Comparison of ENCODE assay signal across 17 mouse cellular contexts in the genomic region with DNA sequence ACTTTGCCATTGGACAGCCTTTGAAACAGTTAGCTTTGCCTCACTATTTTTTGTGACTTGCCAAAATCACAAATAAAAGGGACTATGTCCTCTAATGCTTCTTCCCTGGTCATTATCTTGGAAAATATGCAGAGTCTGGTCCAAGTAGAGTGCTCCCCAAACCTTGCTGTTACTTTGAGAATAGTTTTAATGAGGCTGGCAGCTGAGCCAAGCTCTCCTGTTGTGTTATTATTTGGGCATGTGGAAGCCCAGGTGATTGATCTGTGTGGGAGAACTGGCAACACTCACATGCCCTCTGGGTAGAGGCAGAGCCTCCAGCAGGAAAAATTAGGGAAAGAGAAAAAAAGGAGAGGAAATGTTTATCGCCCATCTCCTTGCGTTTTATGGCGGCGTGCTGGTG.
DNase-seq lines count a peak whose midpoint lies in the region; ATAC-seq and TF ChIP-seq lines count a peak whose summit lies in the region.
"Had no signal": no experiment of that assay in that cellular context is flagged by ENCODE, and none has a peak within 500 bp of the region (broad histone marks: within the 10 kb centered on the region; RNA-seq: fewer than 3 reads in every experiment).

No protein-coding gene starts in this region.

- no peak for TF ChIP-seq CTCF in hindbrain, postnatal 0 days (IDR thresholded peaks at IDR 0.05; ENCODE audit: low read depth)

- peak; percentile 51; the same call in 1 of the 2 replicates for ATAC-seq in hindbrain, postnatal 0 days
- no peak for ATAC-seq in hindbrain, embryonic 13.5 days (ENCODE audit: low FRiP score)
- ATAC-seq: intestine, embryonic 16.5 days had no signal

- no peaks in the 10 kb centered on the region for H3K27me3 ChIP-seq in hindbrain, postnatal 0 days (ENCODE audit: insufficient read depth, low read length)
- H3K27me3 ChIP-seq in hindbrain, embryonic 13.5 days: no peaks in the 10 kb centered on the region
- H3K27me3 ChIP-seq: embryonic facial prominence, embryonic 13.5 days had no signal

- H3K4me1 ChIP-seq in hindbrain, postnatal 0 days (ENCODE audit: insufficient read depth, low read length): peaks cover 19% of the 10 kb centered on the region
- H3K4me1 ChIP-seq in hindbrain, embryonic 13.5 days (replicated peaks): peaks cover 56% of the 10 kb centered on the region

- no peak overlapping the region for H3K4me3 ChIP-seq in hindbrain, postnatal 0 days (ENCODE audit: low read length)
- H3K4me3 ChIP-seq in hindbrain, embryonic 13.5 days: no peak overlapping the region
- H3K4me3 ChIP-seq: embryonic facial prominence, embryonic 13.5 days had no signal

- DNase-seq in cerebellum, adult 11-12 months: peak; percentile 13
- no peak for DNase-seq in cerebellum, postnatal 14 days
- peak; percentile 59 for DNase-seq in hindbrain, postnatal 0 days (ENCODE audit: low spot score)
- peak; percentile 55 to 70 for DNase-seq in right cerebral cortex, postnatal 10 days (ENCODE audit: low spot score in 2 of 2)
- no peak for DNase-seq in right cerebral cortex, postnatal 25 days
- DNase-seq in thymus, postnatal 4 days: no peak
- no peak for DNase-seq in heart, postnatal 36 days
- DNase-seq: adrenal gland, postnatal 25 days; gastrocnemius, postnatal 14 days; heart, postnatal 14 days; lung, postnatal 14 days; spleen, adult 18-20 months; thymus, postnatal 14 days had no signal

- no peak overlapping the region for H3K4me2 ChIP-seq in hindbrain, postnatal 0 days (ENCODE audit: low read depth, low read length)
- H3K4me2 ChIP-seq in hindbrain, embryonic 13.5 days: no peak overlapping the region
- H3K4me2 ChIP-seq: embryonic facial prominence, embryonic 13.5 days had no signal

- H3K36me3 ChIP-seq in hindbrain, postnatal 0 days (ENCODE audit: insufficient read depth, low read length): no peaks in the 10 kb centered on the region
- H3K36me3 ChIP-seq in hindbrain, embryonic 13.5 days: no peaks in the 10 kb centered on the region
- H3K36me3 ChIP-seq: embryonic facial prominence, embryonic 13.5 days had no signal

- no peak overlapping the region for H3K27ac ChIP-seq in hindbrain, postnatal 0 days
- no peak overlapping the region for H3K27ac ChIP-seq in hindbrain, embryonic 13.5 days
- H3K27ac ChIP-seq: embryonic facial prominence, embryonic 13.5 days; kidney, postnatal 0 days had no signal

- 40% methylated on average over 4 of the region's 4 CpGs for WGBS in hindbrain, postnatal 0 days
- 48% methylated on average over 4 of the region's 4 CpGs for WGBS in hindbrain, embryonic 13.5 days

- H3K9me3 ChIP-seq in hindbrain, postnatal 0 days (ENCODE audit: low read length): no peaks in the 10 kb centered on the region
- H3K9me3 ChIP-seq in hindbrain, embryonic 13.5 days: no peaks in the 10 kb centered on the region
- H3K9me3 ChIP-seq: embryonic facial prominence, embryonic 13.5 days had no signal

- intact Hi-C loops in heart, postnatal 36 days (cut with DNase I): no loop called here

- H3K9ac ChIP-seq in hindbrain, postnatal 0 days (replicated peaks; ENCODE audit: low read length): no peak overlapping the region
- H3K9ac ChIP-seq in hindbrain, embryonic 13.5 days: no peak overlapping the region
- H3K9ac ChIP-seq: embryonic facial prominence, embryonic 13.5 days had no signal

Comparison
In these comparisons a context has a peak if more than half of its experiments do, and no peak if none do; other contexts are left out.
1. DNase-seq: peak in cerebellum, adult 11-12 months (single experiment), hindbrain, postnatal 0 days (single experiment) and right cerebral cortex, postnatal 10 days (2 of 2); none in cerebellum, postnatal 14 days (0 of 2), right cerebral cortex, postnatal 25 days (single experiment), thymus, postnatal 4 days (single experiment) and heart, postnatal 36 days (0 of 2).